Mouse (Mus musculus): ENCODE measurements around the gene Prlh.

Gene Prlh

GRCm38 (mm10) chr1:91001101-91001500 is 48.2 kb downstream of the Prlh start:
- no peak for DNase-seq (ENCODE audit: low read depth, low spot score)

- DNase-seq (ENCODE audit: low read depth, low spot score): no peak
Measured at GRCm38 (mm10) chr1:91001871-91002539, 49.1 kb downstream of the Prlh start.

- no peak for DNase-seq (ENCODE audit: low read depth, low spot score)
Measured at GRCm38 (mm10) chr1:91002641-91003040, 49.7 kb downstream of the Prlh start.
